Mouse (Mus musculus) cerebellum, postnatal 4 days (tissue): ENCODE results near the gene Igflr1.

Experiments
- DNase-seq, 2 experiments: peaks; one replicate each; pipeline ENCODE4 v3.0.0; 2022; ENCODE audit warnings: low spot score in 2 of 2, mixed read lengths in 1 of 2

Igflr1 gene

GRCm38 (mm10) chr7:30564970-30565571 is at the start of gene Igflr1:
Gene Igflr1 (plus strand): TSS chr7:30565427.
- DNase-seq: no peak

GRCm38 (mm10) chr7:30518325-30518724 is 46.9 kb upstream of the Igflr1 start:
- DNase-seq: no peak

GRCm38 (mm10) chr7:30520396-30520795 is 44.8 kb upstream of the Igflr1 start:
- DNase-seq: peak in 1 of 2 experiments; percentile 42

- DNase-seq: peak in 1 of 2 experiments; percentile 45
Measured at GRCm38 (mm10) chr7:30520856-30521255, 44.4 kb upstream of the Igflr1 start.

- no peak for DNase-seq
Measured at GRCm38 (mm10) chr7:30522871-30523270, 42.4 kb upstream of the Igflr1 start.

GRCm38 (mm10) chr7:30524487-30524886 is 40.7 kb upstream of the Igflr1 start:
- DNase-seq: no peak

- no peak for DNase-seq
Measured at GRCm38 (mm10) chr7:30525954-30526353, 39.3 kb upstream of the Igflr1 start.

GRCm38 (mm10) chr7:30526399-30526798 is 38.8 kb upstream of the Igflr1 start:
- no peak for DNase-seq

GRCm38 (mm10) chr7:30526981-30527380 is 38.2 kb upstream of the Igflr1 start:
- no peak for DNase-seq

- no peak for DNase-seq
Measured at GRCm38 (mm10) chr7:30531291-30531815, 33.9 kb upstream of the Igflr1 start.

GRCm38 (mm10) chr7:30532931-30533330 is 32.3 kb upstream of the Igflr1 start:
- no peak for DNase-seq

GRCm38 (mm10) chr7:30533941-30534632 is 31.1 kb upstream of the Igflr1 start:
- no peak for DNase-seq

- peak; percentile 94 to 98 for DNase-seq
Measured at GRCm38 (mm10) chr7:30534633-30535577, 30.3 kb upstream of the Igflr1 start, which contains the start of gene Arhgap33. Gene Arhgap33 (minus strand): TSS chr7:30535060.

- no peak for DNase-seq
Measured at GRCm38 (mm10) chr7:30540572-30540971, 24.7 kb upstream of the Igflr1 start.

- no peak for DNase-seq
Measured at GRCm38 (mm10) chr7:30544327-30544726, 20.9 kb upstream of the Igflr1 start.

GRCm38 (mm10) chr7:30549880-30550279 is 15.3 kb upstream of the Igflr1 start:
- DNase-seq: no peak

- DNase-seq: no peak
Measured at GRCm38 (mm10) chr7:30550603-30551002, 14.6 kb upstream of the Igflr1 start.

- DNase-seq: no peak
Measured at GRCm38 (mm10) chr7:30551445-30552101, 13.7 kb upstream of the Igflr1 start.

- DNase-seq: peak; percentile 84 to 94
Measured at GRCm38 (mm10) chr7:30552102-30553020, 12.9 kb upstream of the Igflr1 start, which contains the start of the genes Hspb6 and Proser3. Gene Hspb6 (plus strand): TSS chr7:30552178. Gene Proser3 (minus strand): TSS chr7:30552299.

- DNase-seq: no peak
Measured at GRCm38 (mm10) chr7:30553021-30553589, 12.1 kb upstream of the Igflr1 start.
